Mouse (Mus musculus) 3134 (cell line): ENCODE measurements around the gene Zbtb7a.

Experiments used
- DNase-seq: peaks from one replicate; pipeline ENCODE4 v3.0.0-alpha.2; 2011; ENCODE audit warnings: low spot score; ENCODE audit not compliant: insufficient read length; ENCODE audit errors: extremely low read depth

The Zbtb7a gene

DNA sequence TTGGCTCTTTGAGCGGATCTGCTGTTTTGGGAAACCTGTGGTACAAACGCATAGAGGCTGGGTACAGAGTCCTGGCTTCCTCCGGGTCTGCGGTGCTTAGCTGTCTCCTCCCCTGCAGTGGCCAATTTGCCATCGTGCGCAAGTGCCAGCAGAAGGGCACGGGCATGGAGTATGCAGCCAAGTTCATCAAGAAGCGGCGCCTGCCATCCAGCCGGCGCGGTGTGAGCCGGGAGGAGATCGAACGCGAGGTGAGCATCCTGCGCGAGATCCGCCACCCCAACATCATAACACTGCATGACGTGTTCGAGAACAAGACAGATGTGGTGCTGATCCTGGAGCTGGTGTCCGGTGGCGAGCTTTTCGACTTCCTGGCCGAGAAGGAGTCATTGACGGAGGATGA is 54.8 kb downstream of the Zbtb7a start:
- DNase-seq = no peak

DNA sequence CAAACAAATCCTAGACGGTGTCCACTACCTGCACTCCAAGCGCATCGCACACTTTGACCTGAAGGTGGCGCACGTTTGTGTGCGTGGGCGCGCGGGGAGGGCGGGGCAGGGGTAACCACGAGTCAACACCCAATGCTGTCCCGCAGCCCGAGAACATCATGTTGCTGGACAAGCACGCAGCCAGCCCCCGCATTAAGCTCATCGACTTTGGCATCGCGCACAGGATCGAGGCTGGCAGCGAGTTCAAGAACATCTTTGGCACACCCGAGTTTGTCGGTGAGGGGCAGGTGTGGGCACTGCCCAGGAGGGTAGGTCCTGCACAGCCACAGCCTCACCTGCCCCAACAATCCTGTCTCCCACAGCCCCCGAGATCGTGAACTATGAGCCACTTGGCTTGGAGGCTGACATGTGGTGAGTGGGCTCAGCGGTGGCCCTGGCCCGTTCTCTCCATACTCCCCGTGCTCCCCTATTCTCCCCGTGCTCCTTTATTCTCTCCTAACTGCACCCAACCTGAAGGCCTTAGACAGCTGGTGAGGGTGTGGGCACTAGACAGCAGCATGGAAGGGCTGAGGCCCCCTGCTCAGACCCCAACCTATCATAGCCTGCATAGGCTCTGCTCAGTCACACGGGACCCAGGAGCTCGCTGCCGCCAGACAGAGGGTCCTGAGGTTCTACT is 55.4 kb downstream of the Zbtb7a start:
- DNase-seq = no peak

DNA sequence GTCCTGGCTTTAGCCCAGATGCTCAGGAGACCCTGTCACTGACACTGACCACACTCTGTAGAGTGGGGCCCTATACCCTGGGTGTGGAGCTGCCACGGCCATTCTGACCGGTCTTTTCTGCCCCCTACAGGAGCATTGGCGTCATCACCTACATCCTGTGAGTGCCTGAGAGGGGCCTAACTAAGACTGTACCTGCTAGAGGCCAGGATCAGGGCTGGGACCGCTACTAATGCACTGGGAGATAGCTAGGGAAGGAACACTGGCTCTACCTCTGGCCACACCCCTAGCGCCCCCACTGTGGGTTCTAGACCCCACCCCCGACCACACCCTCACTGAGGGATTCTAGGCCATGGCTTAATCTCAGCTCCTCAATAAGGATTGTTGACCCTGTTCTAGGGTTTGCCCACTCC is 55.9 kb downstream of the Zbtb7a start:
- no peak for DNase-seq

GRCm38 (mm10) chr10:81191342-81191982 is 56.4 kb downstream of the Zbtb7a start:
- DNase-seq = no peak

GRCm38 (mm10) chr10:81192270-81192967 is 57.4 kb downstream of the Zbtb7a start:
- peak; percentile 81 for DNase-seq

GRCm38 (mm10) chr10:81192968-81193501 is 58.0 kb downstream of the Zbtb7a start:
- DNase-seq = no peak

- DNase-seq = no peak
These were observed 59.2 kb downstream of the Zbtb7a start for GRCm38 (mm10) chr10:81193991-81194774.

GRCm38 (mm10) chr10:81195300-81195699 is 60.3 kb downstream of the Zbtb7a start:
- no peak for DNase-seq

DNA sequence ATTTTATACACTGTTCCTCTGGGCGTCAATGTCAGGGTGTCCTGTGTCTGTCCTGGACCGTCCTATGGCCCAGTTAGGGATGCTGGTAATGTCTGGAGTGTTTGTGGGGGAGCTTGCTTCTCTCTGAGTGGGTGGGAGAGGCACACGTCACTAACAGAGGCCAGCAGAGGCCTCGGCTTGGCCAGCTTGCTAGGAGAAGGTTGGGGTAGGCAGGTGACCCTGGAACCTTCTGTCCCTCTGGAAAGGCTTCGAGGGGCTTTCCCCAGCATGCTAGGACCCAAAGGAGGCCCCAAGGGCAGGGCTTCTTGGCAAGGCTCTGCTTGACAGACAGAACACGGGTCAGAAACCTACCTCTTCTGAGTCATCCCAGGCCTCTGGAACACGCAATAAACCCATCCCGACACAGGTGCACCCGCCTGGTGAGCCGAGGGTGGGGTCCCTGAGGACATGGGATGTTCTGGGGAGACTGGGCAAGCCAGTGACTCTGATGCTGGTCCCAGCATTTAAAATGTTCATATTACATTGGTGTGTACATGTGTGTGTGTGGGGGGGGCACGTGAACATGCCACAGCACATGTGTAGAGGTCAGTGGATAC is 61.5 kb downstream of the Zbtb7a start:
- DNase-seq = no peak

DNA sequence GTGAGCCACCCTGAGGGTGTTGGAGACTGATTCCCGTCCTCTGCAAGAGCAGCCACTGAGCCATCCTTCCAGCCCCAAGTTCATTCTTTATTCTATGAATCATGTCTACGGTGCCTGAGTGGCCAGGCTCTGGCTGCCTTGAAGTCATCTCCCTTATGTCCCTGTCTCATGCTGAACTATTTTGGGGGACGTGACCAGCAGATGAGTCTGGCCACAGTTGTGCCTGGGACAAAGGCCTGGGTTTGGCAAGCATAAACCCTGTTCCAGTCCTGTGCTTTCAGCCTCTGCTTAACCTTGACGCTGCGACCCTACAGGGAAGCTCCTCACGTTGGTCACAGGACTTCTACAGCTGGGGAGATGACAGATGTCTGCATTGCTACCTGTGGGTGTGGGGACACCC is 62.3 kb downstream of the Zbtb7a start:
- DNase-seq = no peak

GRCm38 (mm10) chr10:81198230-81198629 is 63.2 kb downstream of the Zbtb7a start:
- no peak for DNase-seq

- no peak for DNase-seq
These were observed 64.0 kb downstream of the Zbtb7a start for GRCm38 (mm10) chr10:81198990-81199389.

DNA sequence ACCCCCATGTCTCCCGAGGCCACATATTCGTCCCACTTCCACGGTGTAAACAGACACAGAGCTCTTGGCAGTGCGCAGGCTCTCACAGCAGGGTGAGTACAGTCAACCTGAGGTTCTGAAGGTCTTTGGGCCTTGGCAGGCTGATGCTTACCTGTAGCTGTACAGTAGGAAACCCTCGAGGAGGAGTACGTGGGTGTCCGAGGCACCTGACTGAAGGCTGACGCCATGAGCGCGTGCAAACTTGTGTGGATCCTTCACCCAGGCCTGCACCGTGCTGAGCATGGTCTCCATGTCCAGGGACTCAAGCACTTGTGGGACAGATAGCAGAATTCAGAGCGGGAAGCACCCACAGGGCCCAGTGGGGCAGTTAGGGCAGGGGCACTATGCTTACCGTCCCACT is 65.1 kb downstream of the Zbtb7a start:
- no peak for DNase-seq

DNA sequence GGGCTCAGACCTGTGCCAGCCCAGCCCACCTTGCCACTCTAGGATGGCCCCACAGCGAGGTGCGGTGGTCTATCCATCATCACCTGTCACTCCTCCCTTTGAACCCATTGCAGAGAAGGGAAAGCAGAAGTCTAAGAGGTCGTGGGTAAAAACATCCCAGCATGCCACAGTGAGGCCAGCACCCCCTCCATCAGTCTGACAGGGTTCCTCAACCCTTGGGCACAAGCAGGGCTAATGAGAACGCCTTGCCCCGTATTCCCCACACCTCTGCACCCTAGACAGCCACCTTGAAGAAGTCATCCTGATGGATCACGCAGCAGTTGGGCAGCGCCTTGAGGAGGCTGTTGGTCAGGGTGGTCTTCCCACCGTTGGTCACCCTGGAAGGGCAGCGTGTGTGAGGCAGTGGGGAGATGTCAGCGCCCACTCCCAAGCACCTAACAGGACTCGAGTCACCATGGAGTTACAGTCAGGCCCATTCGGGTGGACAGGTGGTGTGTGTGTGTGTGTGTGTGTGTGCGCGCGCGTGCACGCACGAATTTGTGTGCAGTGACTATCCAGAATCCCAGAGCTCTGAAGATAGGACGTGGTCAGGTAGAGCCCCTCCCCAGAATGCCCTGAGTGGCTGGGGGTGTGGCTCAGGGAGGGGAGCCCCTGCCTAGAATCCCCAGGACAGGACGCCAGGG is 65.7 kb downstream of the Zbtb7a start:
- no peak for DNase-seq

DNA sequence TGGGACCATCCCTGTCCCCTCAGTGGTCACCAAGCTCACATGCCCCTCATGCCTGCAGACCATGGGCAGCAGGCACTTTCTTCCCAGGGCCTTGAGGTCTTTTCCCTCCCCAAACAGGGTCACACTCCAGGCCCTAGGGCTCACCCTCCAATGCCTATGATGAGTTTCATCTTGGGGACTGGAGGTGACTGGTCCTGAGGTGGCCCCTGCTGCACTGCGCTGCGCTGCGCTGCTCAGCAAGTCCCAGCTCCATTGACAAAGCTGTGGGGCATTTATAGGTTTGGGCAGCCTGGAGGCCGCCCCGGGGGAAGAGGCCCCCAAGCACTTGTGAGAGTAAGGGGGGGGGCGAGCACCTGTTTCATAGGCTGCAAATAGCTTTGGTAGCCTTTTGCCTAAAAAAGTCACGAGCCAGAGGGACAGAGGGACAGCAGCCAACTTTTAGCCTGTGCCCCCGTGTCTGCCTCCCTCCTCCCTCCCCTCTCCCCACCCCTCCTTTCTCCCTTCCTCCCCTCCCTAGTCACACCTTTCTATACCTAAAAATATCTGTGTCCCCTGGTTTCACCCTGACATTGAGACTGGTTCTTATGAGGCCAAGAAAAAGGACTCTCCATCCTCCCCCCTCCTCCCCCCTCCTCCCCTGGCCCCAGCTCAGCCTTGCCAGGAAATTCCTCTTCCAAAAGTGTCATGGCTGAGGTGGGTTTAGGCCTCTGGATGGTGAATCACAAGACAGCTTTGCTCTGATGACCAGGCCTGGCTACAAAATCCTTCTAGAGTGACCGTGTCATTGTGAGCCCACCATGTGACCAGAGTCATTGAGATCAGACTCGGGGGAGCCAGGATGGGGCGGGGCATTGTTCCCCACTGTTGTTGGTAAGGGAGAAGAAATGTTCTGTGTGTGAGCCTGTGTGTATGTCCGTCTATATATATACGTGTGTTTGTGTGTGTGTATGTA is 67.1 kb downstream of the Zbtb7a start, which contains the start of gene Nmrk2:
Gene Nmrk2, minus strand, starts transcription at position 245 of the 952 bp plus-strand sequence.
- DNase-seq = no peak
